Mouse (Mus musculus) stomach, embryonic 15.5 days (tissue): ENCODE results near the gene Tmcc3. TPM values are rescaled to one million over a fixed set of nuclear protein-coding genes. Genes with fewer than 3 reads are reported as not detected.

Experiments used
- ATAC-seq: fragments of 200-750 bp; cut with Nextera tagmentation; 2 replicates; pipeline ENCODE4 v1.8.0; 2017; ENCODE audit warnings: low read depth, moderate number of reproducible peaks, moderate TSS enrichment; ENCODE audit not compliant: insufficient read depth, low FRiP score
- H3K27ac ChIP-seq: fragments of 300-500 bp; sonication (generic); 2 replicates; pipeline ENCODE4 v1.5.1; 2015; ENCODE audit warnings: mild to moderate bottlenecking, inconsistent platforms
- H3K27me3 ChIP-seq: fragments of 300-500 bp; sonication (generic); replicated peaks from 2 replicates; pipeline ENCODE4 v1.6.1; 2015; ENCODE audit warnings: inconsistent platforms
- H3K36me3 ChIP-seq: fragments of 300-500 bp; sonication (generic); 2 replicates; pipeline ENCODE4 v1.6.1; 2015; ENCODE audit warnings: inconsistent platforms
- H3K4me1 ChIP-seq: fragments of 300-500 bp; sonication (generic); 2 replicates; pipeline ENCODE4 v1.6.1; 2015; ENCODE audit warnings: inconsistent platforms
- H3K4me2 ChIP-seq: fragments of 300-500 bp; sonication (generic); 2 replicates; pipeline ENCODE4 v1.6.1; 2015; ENCODE audit warnings: mild to moderate bottlenecking, inconsistent platforms
- H3K4me3 ChIP-seq: fragments of 300-500 bp; sonication (generic); replicated peaks from 2 replicates; pipeline ENCODE4 v1.5.1; 2015; ENCODE audit warnings: inconsistent platforms
- H3K9ac ChIP-seq: fragments of 300-500 bp; sonication (generic); 2 replicates; pipeline ENCODE4 v1.6.1; 2015; ENCODE audit warnings: inconsistent platforms
- H3K9me3 ChIP-seq: fragments of 300-500 bp; sonication (generic); 2 replicates; pipeline ENCODE4 v1.6.1; 2016; ENCODE audit warnings: inconsistent platforms
- WGBS: fragments of 180-500 bp; shearing (Covaris S2); methylation state at CpG from one replicate; pipeline ENCODE4 v1.1.7; 2015; 5-methylcytosine and 5-hydroxymethylcytosine counted together
- polyA plus RNA-seq: library from polyadenylated mRNA; unstranded; fragments of >200 nt; fragmentation: Nextera tagmentation; extraction: Ambion mirVana; gene quantifications from 2 replicates; pipeline ENCODE4 v1.2.1, GENCODE M21; 2015

The Tmcc3 gene
- polyA plus RNA-seq, 1 experiment from 2014 or later: 9.9 TPM

- Histone ChIP-seq H3K4me3 (no peak within 1 kb of the TSS), H3K4me2 (no peak within 1 kb of the TSS), H3K4me1 (no peaks in the 10 kb centered on the region), H3K36me3 (no peaks in the 10 kb centered on the region), H3K27ac (no peak within 1 kb of the TSS), H3K9ac (no peak within 1 kb of the TSS), H3K9me3 (no peaks in the 10 kb centered on the region), H3K27me3 (no peaks in the 10 kb centered on the region)
- ATAC-seq: no peak
- WGBS: 72% methylated on average over 3 of the region's 3 CpGs
Measured at GRCm38 (mm10) chr10:94298471-94298870, 13.3 kb upstream of the Tmcc3 start, which contains the start of gene Gm4792. TSS of gene Gm4792 (minus strand) at chr10:94298703.

GRCm38 (mm10) chr10:94299301-94299700 is 12.4 kb upstream of the Tmcc3 start:
- WGBS: 87% methylated on average over 2 of the region's 2 CpGs
- H3K4me3 ChIP-seq: no peak overlapping the region
- no peak overlapping the region for H3K27ac ChIP-seq
- H3K9me3 ChIP-seq: no peaks in the 10 kb centered on the region
- H3K9ac ChIP-seq: no peak overlapping the region
- H3K4me1 ChIP-seq: no peaks in the 10 kb centered on the region
- H3K4me2 ChIP-seq: no peak overlapping the region
- no peaks in the 10 kb centered on the region for H3K36me3 ChIP-seq
- no peaks in the 10 kb centered on the region for H3K27me3 ChIP-seq
- ATAC-seq: no peak

GRCm38 (mm10) chr10:94304064-94304657 is 7.6 kb upstream of the Tmcc3 start:
- Histone ChIP-seq H3K27me3 (no peaks in the 10 kb centered on the region), H3K27ac (no peak overlapping the region), H3K36me3 (no peaks in the 10 kb centered on the region), H3K4me2 (no peak overlapping the region), H3K9ac (no peak overlapping the region), H3K4me1 (no peaks in the 10 kb centered on the region), H3K4me3 (no peak overlapping the region), H3K9me3 (no peaks in the 10 kb centered on the region)
- 85% methylated on average over 9 of the region's 9 CpGs for WGBS
- no peak for ATAC-seq

- no peaks in the 10 kb centered on the region for H3K27me3 ChIP-seq
- H3K4me2 ChIP-seq: no peak overlapping the region
- no peaks in the 10 kb centered on the region for H3K9me3 ChIP-seq
- no peaks in the 10 kb centered on the region for H3K4me1 ChIP-seq
- no peak overlapping the region for H3K4me3 ChIP-seq
- 45% methylated on average over 5 of the region's 5 CpGs for WGBS
- no peaks in the 10 kb centered on the region for H3K36me3 ChIP-seq
- no peak for ATAC-seq
- H3K27ac ChIP-seq: no peak overlapping the region
- no peak overlapping the region for H3K9ac ChIP-seq
Measured at GRCm38 (mm10) chr10:94305526-94305925, 6.2 kb upstream of the Tmcc3 start.

- Histone ChIP-seq H3K27ac (no peak overlapping the region), H3K9ac (no peak overlapping the region), H3K4me1 (peaks cover 15% of the 10 kb centered on the region), H3K36me3 (no peaks in the 10 kb centered on the region), H3K4me3 (no peak overlapping the region), H3K27me3 (peaks cover 18% of the 10 kb centered on the region), H3K9me3 (no peaks in the 10 kb centered on the region), H3K4me2 (no peak overlapping the region)
- 57% methylated on average over 7 of the region's 9 CpGs for WGBS
- no peak for ATAC-seq
Measured at GRCm38 (mm10) chr10:94310499-94311267, 1.1 kb upstream of the Tmcc3 start.

GRCm38 (mm10) chr10:94312007-94312715 is 412 bp downstream of the Tmcc3 start:
- H3K4me3 ChIP-seq: peak overlapping the region; percentile 48
- ATAC-seq: peak; percentile 60
- WGBS: under 1% methylated on average over 45 of the region's 45 CpGs
- H3K4me2 ChIP-seq: peak overlapping the region; percentile 97
- H3K36me3 ChIP-seq: no peaks in the 10 kb centered on the region
- H3K9me3 ChIP-seq: no peaks in the 10 kb centered on the region
- H3K27ac ChIP-seq: no peak overlapping the region
- H3K27me3 ChIP-seq: peaks cover 18% of the 10 kb centered on the region
- H3K9ac ChIP-seq: peak overlapping the region; percentile 16; the same call in 1 of the 2 replicates
- peaks cover 15% of the 10 kb centered on the region for H3K4me1 ChIP-seq

- Histone ChIP-seq H3K27ac (no peak overlapping the region), H3K9me3 (no peaks in the 10 kb centered on the region), H3K36me3 (no peaks in the 10 kb centered on the region), H3K4me3 (no peak overlapping the region), H3K4me1 (peaks cover 15% of the 10 kb centered on the region), H3K9ac (no peak overlapping the region), H3K4me2 (no peak overlapping the region), H3K27me3 (peaks cover 18% of the 10 kb centered on the region)
- no peak for ATAC-seq
- WGBS: 76% methylated on average over 4 of the region's 4 CpGs
Measured at GRCm38 (mm10) chr10:94313146-94313545, 1.4 kb downstream of the Tmcc3 start.

GRCm38 (mm10) chr10:94318574-94318973 is 6.8 kb downstream of the Tmcc3 start:
- Histone ChIP-seq H3K9me3 (no peaks in the 10 kb centered on the region), H3K27ac (no peak overlapping the region), H3K4me3 (no peak overlapping the region), H3K36me3 (no peaks in the 10 kb centered on the region), H3K9ac (no peak overlapping the region), H3K4me1 (no peaks in the 10 kb centered on the region), H3K4me2 (no peak overlapping the region), H3K27me3 (0 out of 2 replicates have a peak, but pooled peaks cover 4% of the 10 kb centered on the region)
- no peak for ATAC-seq
- WGBS: 52% methylated on average over 4 of the region's 4 CpGs

- H3K36me3 ChIP-seq: no peaks in the 10 kb centered on the region
- no peak overlapping the region for H3K4me3 ChIP-seq
- no peak for ATAC-seq
- no peak overlapping the region for H3K9ac ChIP-seq
- H3K4me1 ChIP-seq: no peaks in the 10 kb centered on the region
- H3K27ac ChIP-seq: no peak overlapping the region
- no peak overlapping the region for H3K4me2 ChIP-seq
- no peaks in the 10 kb centered on the region for H3K9me3 ChIP-seq
- WGBS: 32% methylated on average over 5 of the region's 5 CpGs
- H3K27me3 ChIP-seq: no peaks in the 10 kb centered on the region
Measured at GRCm38 (mm10) chr10:94329962-94330361, 18.2 kb downstream of the Tmcc3 start.

GRCm38 (mm10) chr10:94332358-94333137 is 20.8 kb downstream of the Tmcc3 start:
- WGBS: 82% methylated on average over 16 of the region's 16 CpGs
- Histone ChIP-seq H3K27ac (no peak overlapping the region), H3K4me2 (no peak overlapping the region), H3K9me3 (no peaks in the 10 kb centered on the region), H3K4me1 (no peaks in the 10 kb centered on the region), H3K9ac (no peak overlapping the region), H3K4me3 (no peak overlapping the region), H3K27me3 (no peaks in the 10 kb centered on the region), H3K36me3 (no peaks in the 10 kb centered on the region)
- ATAC-seq: no peak

- Histone ChIP-seq H3K9me3 (no peaks in the 10 kb centered on the region), H3K36me3 (no peaks in the 10 kb centered on the region), H3K4me3 (no peak overlapping the region), H3K4me1 (no peaks in the 10 kb centered on the region), H3K27me3 (no peaks in the 10 kb centered on the region), H3K4me2 (no peak overlapping the region), H3K9ac (no peak overlapping the region), H3K27ac (no peak overlapping the region)
- ATAC-seq: no peak
- WGBS: 84% methylated on average over 8 of the region's 8 CpGs
Measured at GRCm38 (mm10) chr10:94333328-94333727, 21.6 kb downstream of the Tmcc3 start.
